Mouse (Mus musculus): Measurements from ENCODE around the gene Cobll1.

The Cobll1 gene

DNA sequence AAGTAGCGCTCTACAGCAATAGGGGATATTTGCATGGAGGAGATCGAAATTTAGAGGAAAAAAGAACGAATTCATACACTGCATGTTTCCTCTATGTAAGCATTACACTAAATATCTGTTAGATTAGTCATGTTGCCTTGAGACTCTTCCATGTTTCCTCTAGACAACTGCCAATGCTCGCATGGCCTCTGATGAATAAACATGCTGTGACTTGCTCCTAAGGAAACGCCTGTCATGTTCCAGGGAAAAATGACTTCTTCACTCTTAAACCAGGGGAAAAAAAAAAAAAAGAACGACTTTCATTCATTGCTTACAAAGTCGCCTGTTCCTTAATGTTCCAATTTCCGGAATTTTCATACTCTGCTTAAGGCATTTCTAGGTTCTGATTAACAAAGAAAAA, 2.1 kb downstream of the Cobll1 start:
- DNase-seq (ENCODE audit: low read depth, low spot score): no peak

- no peak for DNase-seq (ENCODE audit: low read depth, low spot score)
Measured at GRCm38 (mm10) chr2:65236644-65237043, 2.6 kb downstream of the Cobll1 start.

GRCm38 (mm10) chr2:65232756-65233535, 6.3 kb downstream of the Cobll1 start:
- no peak for DNase-seq (ENCODE audit: low read depth, low spot score)

- DNase-seq (ENCODE audit: low read depth, low spot score): no peak
Measured at GRCm38 (mm10) chr2:65228426-65228825, 10.8 kb downstream of the Cobll1 start.

- DNase-seq (ENCODE audit: low read depth, low spot score): no peak
Measured at GRCm38 (mm10) chr2:65227898-65228290, 11.3 kb downstream of the Cobll1 start.

DNA sequence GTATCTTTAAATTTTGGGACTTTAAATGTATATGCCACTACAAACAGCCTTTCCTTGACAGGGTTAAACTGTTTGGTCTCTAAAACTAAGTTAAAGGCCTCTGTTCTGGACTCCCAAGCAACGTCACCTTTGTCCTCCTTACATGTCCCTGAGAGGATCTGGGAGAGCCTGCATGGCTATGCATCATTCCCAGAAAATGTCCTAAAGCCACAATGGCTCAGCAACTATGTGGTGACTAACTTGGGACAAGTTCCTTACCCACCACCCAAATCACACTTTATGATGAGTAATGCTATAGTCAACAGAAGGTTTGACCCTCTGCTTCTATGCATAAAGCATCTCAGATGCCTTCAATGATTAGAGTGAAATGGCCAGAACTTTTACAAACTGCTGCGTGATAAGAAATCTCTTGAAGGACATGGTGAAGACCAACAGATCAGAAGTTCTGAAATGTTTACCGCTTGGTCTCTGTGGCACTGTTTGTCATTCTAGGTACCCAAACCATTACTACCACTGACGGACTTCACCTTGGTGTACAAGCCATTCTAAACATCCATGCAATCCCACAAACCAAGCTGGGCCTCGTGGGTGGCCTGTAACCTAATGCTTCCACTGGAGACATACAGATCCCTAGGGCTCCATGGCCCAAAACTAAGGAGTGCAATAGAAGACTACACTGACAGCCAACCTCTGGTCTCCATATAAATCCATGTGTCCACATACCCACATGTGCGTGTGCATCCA, 11.9 kb downstream of the Cobll1 start:
- DNase-seq (ENCODE audit: low read depth, low spot score): no peak

DNA sequence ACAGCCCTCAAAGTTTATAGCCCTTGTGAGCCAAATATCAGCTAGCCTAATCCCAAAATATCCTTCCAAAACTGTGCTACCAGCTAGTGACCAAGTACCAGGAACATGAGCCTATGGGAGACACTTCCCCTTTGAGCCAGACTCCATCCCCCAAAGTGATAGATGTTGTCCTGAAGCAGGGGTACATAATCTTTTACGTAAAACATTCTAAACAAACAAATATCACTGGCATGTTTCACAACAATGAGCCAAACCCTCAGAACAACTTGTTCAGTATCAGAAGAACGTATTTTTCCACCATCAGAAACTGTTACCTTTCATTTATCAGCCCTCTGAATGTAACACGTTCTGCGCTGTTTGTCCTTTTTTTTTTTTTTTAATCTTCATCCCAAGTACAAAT, 12.7 kb downstream of the Cobll1 start:
- no peak for DNase-seq (ENCODE audit: low read depth, low spot score)

GRCm38 (mm10) chr2:65223956-65224735, 15.1 kb downstream of the Cobll1 start:
- no peak for DNase-seq (ENCODE audit: low read depth, low spot score)

DNA sequence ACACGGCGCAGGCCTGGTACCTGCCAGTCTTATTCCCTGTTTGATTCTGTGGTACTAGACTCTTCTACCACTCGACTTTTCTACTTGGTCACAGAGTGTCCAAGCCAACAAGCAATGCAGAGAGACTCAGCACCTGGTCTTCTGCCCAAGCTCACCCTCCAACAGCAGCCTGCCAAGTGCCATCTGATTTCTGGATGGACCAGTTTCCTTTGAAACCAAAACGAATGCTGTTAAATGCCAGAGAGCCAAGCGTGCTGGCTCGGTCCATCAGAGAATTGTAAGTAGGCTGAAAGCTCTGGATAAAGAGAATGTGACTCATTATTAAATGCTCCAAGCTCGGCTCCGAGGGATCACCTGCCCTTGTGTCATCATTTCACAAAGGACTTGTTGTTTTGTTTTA, 16.2 kb downstream of the Cobll1 start:
- DNase-seq (ENCODE audit: low read depth, low spot score): no peak

- no peak for DNase-seq (ENCODE audit: low read depth, low spot score)
Measured at GRCm38 (mm10) chr2:65221646-65222045, 17.6 kb downstream of the Cobll1 start.

DNA sequence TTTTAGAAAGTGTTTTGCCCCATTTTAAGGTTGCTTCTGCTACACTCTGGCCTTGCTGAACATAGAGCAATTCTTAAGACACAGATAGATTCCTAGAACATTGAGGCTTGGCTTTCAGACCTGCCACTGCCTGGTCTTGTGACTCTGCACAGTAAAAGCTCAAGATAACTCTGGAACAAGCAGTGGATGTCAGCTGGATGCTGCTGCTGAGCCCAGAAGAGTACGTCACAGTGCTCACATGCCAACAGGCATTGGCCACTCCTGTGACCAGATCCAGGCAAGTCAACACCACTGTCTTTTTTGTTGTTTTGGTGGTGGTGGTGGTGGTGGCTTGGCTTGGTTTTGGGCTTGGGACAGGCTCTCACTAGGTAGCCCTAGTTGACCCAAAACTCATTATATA, 18.6 kb downstream of the Cobll1 start:
- no peak for DNase-seq (ENCODE audit: low read depth, low spot score)

GRCm38 (mm10) chr2:65219375-65220135, 19.6 kb downstream of the Cobll1 start:
- DNase-seq (ENCODE audit: low read depth, low spot score): no peak

DNA sequence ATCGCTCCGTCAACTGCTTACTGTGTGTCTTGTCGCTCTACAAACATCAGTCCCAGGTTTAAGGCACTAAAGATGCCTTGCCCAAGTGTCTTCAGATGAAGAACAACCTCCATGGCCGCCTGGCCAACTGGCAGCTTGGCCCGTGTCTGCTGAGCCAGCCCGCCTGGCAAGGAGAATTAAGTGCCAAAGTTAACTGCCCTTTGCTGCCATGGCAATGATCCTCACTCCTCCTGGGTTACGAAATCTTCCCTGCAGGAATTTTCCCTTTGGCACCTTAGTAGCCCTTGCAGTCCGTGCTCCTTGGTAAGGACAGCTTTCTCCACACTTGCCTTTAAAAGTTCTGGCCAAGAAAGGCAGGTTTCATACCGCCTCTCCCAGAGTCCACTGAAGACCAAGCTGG, 20.9 kb downstream of the Cobll1 start:
- DNase-seq (ENCODE audit: low read depth, low spot score): no peak

DNA sequence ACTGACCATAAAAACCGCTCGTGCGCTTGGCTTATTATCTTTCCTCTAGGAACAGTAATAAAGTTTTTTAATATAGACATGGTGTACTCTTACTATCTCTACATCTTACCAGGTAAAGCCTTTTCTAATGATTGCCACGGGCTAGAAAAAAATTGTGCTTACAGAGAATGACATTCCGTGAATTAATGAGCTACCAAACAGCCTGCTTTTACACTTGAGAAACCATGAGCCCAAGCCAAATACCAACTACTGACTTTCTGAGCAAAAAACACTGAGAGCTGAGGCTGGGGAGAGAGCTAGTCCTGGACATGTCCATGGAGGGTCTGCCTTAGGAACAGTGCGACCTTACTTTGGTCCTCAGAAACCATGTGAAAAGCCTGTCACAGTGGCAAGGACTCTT, 21.5 kb downstream of the Cobll1 start:
- no peak for DNase-seq (ENCODE audit: low read depth, low spot score)

DNA sequence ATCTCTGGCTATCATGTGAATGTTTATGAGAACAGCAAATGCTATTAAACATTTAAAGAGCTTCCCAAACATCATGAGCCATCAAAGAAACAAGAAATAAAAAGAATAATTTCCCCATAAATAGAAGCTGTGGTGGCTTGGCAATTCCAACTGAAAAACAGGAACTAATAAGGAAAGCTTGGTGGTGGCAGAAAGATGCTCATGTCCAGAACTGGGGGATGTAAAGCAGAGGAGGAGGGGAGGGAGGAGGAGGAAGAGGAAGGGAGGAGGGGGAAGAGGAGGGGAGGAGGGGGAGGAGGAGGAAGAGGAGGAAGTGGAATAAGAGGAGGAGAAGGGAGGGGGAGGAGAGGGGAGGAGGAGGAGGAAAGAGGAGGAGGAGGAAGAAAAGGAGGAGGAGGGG, 23.0 kb downstream of the Cobll1 start:
- no peak for DNase-seq (ENCODE audit: low read depth, low spot score)

- no peak for DNase-seq (ENCODE audit: low read depth, low spot score)
Measured at GRCm38 (mm10) chr2:65214556-65214955, 24.6 kb downstream of the Cobll1 start.

GRCm38 (mm10) chr2:65213675-65214074, 25.5 kb downstream of the Cobll1 start:
- no peak for DNase-seq (ENCODE audit: low read depth, low spot score)

- no peak for DNase-seq (ENCODE audit: low read depth, low spot score)
Measured at GRCm38 (mm10) chr2:65211620-65212019, 27.6 kb downstream of the Cobll1 start.

DNA sequence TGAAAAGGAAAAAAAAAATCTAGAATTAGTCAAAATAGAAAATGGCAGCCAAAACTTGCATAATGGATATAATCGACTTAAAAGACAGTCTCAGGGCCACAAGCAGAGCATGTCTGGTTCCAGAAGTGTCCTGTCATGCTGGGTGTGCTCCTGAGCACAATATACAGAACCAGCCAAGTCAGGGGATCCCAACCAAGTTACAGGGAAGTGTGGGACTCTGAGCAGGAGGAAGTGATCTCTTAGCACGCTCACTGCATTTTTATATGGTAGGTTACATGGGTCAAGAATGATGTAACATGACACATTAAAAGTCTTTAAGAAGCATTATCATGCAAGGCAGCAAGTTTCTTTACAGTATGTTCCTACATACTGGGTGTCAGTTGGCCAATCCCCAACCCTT, 31.5 kb downstream of the Cobll1 start:
- no peak for DNase-seq (ENCODE audit: low read depth, low spot score)

GRCm38 (mm10) chr2:65203699-65204098, 35.5 kb downstream of the Cobll1 start:
- DNase-seq (ENCODE audit: low read depth, low spot score): no peak

GRCm38 (mm10) chr2:65199706-65200105, 39.5 kb downstream of the Cobll1 start:
- DNase-seq (ENCODE audit: low read depth, low spot score): no peak

- DNase-seq (ENCODE audit: low read depth, low spot score): no peak
Measured at GRCm38 (mm10) chr2:65198605-65199004, 40.6 kb downstream of the Cobll1 start.

All from mesoderm, embryonic 11.5 days (tissue).